Mouse (Mus musculus): ENCODE results near the gene Zfp146. TPM values are rescaled to one million over a fixed set of nuclear protein-coding genes. Genes with fewer than 3 reads are reported as not detected.

Gene Zfp146
- polyA plus RNA-seq, 1 experiment = 3.0 TPM

GRCm38 (mm10) chr7:30197592-30198129 lies 28.1 kb upstream of the Zfp146 start:
- TF ChIP-seq POLR2A (IDR thresholded peaks at IDR 0.05; ENCODE audit: low read depth, low read length) (no peak), CTCF (IDR thresholded peaks at IDR 0.05; ENCODE audit: extremely low read depth, insufficient read length, insufficient replicate concordance, low read depth, low read length) (no peak)
- Histone ChIP-seq H3K36me3 (ENCODE audit: control insufficient read depth, insufficient read depth, low read length) (peaks cover 3% of the 10 kb centered on the region), H3K4me3 (ENCODE audit: low read depth, low read length) (no peak overlapping the region), H3K4me1 (ENCODE audit: control insufficient read depth, insufficient read depth, insufficient read length, low read length) (peaks cover 24% of the 10 kb centered on the region), H3K27ac (ENCODE audit: insufficient read depth, low read depth, low read length) (no peak overlapping the region), H3K27me3 (ENCODE audit: control insufficient read depth, insufficient read depth, low read length) (no peaks in the 10 kb centered on the region)
- WGBS = 70% methylated on average over 5 of the region's 5 CpGs

- 33% methylated on average over 6 of the region's 6 CpGs for WGBS
- Histone ChIP-seq H3K27ac (ENCODE audit: insufficient read depth, low read depth, low read length) (0 out of 2 replicates have a peak overlapping the region, but pooled peaks have one; percentile 0), H3K4me1 (ENCODE audit: control insufficient read depth, insufficient read depth, insufficient read length, low read length) (peaks cover 24% of the 10 kb centered on the region), H3K36me3 (ENCODE audit: control insufficient read depth, insufficient read depth, low read length) (peaks cover 17% of the 10 kb centered on the region), H3K4me3 (ENCODE audit: low read depth, low read length) (no peak overlapping the region), H3K27me3 (ENCODE audit: control insufficient read depth, insufficient read depth, low read length) (no peaks in the 10 kb centered on the region)
- TF ChIP-seq POLR2A (IDR thresholded peaks at IDR 0.05; ENCODE audit: low read depth, low read length) (no peak), CTCF (IDR thresholded peaks at IDR 0.05; ENCODE audit: extremely low read depth, insufficient read length, insufficient replicate concordance, low read depth, low read length) (no peak)
Measured at GRCm38 (mm10) chr7:30196171-30196570, 26.6 kb upstream of the Zfp146 start.

GRCm38 (mm10) chr7:30195461-30195860 lies 25.9 kb upstream of the Zfp146 start:
- Histone ChIP-seq H3K27me3 (ENCODE audit: control insufficient read depth, insufficient read depth, low read length) (no peaks in the 10 kb centered on the region), H3K27ac (ENCODE audit: insufficient read depth, low read depth, low read length) (no peak overlapping the region), H3K4me3 (ENCODE audit: low read depth, low read length) (no peak overlapping the region), H3K36me3 (ENCODE audit: control insufficient read depth, insufficient read depth, low read length) (peaks cover 19% of the 10 kb centered on the region), H3K4me1 (ENCODE audit: control insufficient read depth, insufficient read depth, insufficient read length, low read length) (peaks cover 24% of the 10 kb centered on the region)
- TF ChIP-seq CTCF (IDR thresholded peaks at IDR 0.05; ENCODE audit: extremely low read depth, insufficient read length, insufficient replicate concordance, low read depth, low read length) (no peak), POLR2A (IDR thresholded peaks at IDR 0.05; ENCODE audit: low read depth, low read length) (no peak)
- 59% methylated on average over 6 of the region's 6 CpGs for WGBS

GRCm38 (mm10) chr7:30194884-30195283 lies 25.3 kb upstream of the Zfp146 start:
- Histone ChIP-seq H3K36me3 (ENCODE audit: control insufficient read depth, insufficient read depth, low read length) (peaks cover 24% of the 10 kb centered on the region), H3K4me3 (ENCODE audit: low read depth, low read length) (peak overlapping the region; percentile 86), H3K27ac (ENCODE audit: insufficient read depth, low read depth, low read length) (peak overlapping the region; percentile 94), H3K4me1 (ENCODE audit: control insufficient read depth, insufficient read depth, insufficient read length, low read length) (peaks cover 24% of the 10 kb centered on the region), H3K27me3 (ENCODE audit: control insufficient read depth, insufficient read depth, low read length) (no peaks in the 10 kb centered on the region)
- TF ChIP-seq CTCF (IDR thresholded peaks at IDR 0.05; ENCODE audit: extremely low read depth, insufficient read length, insufficient replicate concordance, low read depth, low read length) (no peak), POLR2A (IDR thresholded peaks at IDR 0.05; ENCODE audit: low read depth, low read length) (peak; percentile 78)
- under 1% methylated on average over 28 of the region's 28 CpGs for WGBS

GRCm38 (mm10) chr7:30194101-30194831 lies 24.7 kb upstream of the Zfp146 start:
- Histone ChIP-seq H3K4me1 (ENCODE audit: control insufficient read depth, insufficient read depth, insufficient read length, low read length) (peaks cover 24% of the 10 kb centered on the region), H3K36me3 (ENCODE audit: control insufficient read depth, insufficient read depth, low read length) (peaks cover 28% of the 10 kb centered on the region), H3K27ac (ENCODE audit: insufficient read depth, low read depth, low read length) (peak overlapping the region; percentile 94), H3K4me3 (ENCODE audit: low read depth, low read length) (peak overlapping the region; percentile 86), H3K27me3 (ENCODE audit: control insufficient read depth, insufficient read depth, low read length) (no peaks in the 10 kb centered on the region)
- WGBS = under 1% methylated on average over 26 of the region's 26 CpGs
- no peak for TF ChIP-seq POLR2A (IDR thresholded peaks at IDR 0.05; ENCODE audit: low read depth, low read length)
- no peak for TF ChIP-seq CTCF (IDR thresholded peaks at IDR 0.05; ENCODE audit: extremely low read depth, insufficient read length, insufficient replicate concordance, low read depth, low read length)

- TF ChIP-seq CTCF (IDR thresholded peaks at IDR 0.05; ENCODE audit: extremely low read depth, insufficient read length, insufficient replicate concordance, low read depth, low read length) = no peak
- TF ChIP-seq POLR2A (IDR thresholded peaks at IDR 0.05; ENCODE audit: low read depth, low read length) = peak; percentile 56; the same call in 1 of the 2 replicates
- H3K27ac ChIP-seq (ENCODE audit: insufficient read depth, low read depth, low read length) = peak overlapping the region; percentile 37; the same call in 1 of the 2 replicates
- peaks cover 34% of the 10 kb centered on the region for H3K36me3 ChIP-seq (ENCODE audit: control insufficient read depth, insufficient read depth, low read length)
- H3K27me3 ChIP-seq (ENCODE audit: control insufficient read depth, insufficient read depth, low read length) = no peaks in the 10 kb centered on the region
- 3% methylated on average over 26 of the region's 26 CpGs for WGBS
- peak overlapping the region; percentile 86 for H3K4me3 ChIP-seq (ENCODE audit: low read depth, low read length)
- peaks cover 24% of the 10 kb centered on the region for H3K4me1 ChIP-seq (ENCODE audit: control insufficient read depth, insufficient read depth, insufficient read length, low read length)
Measured at GRCm38 (mm10) chr7:30193581-30194100, 24.1 kb upstream of the Zfp146 start.

GRCm38 (mm10) chr7:30193013-30193412 lies 23.5 kb upstream of the Zfp146 start:
- no peak overlapping the region for H3K27ac ChIP-seq (ENCODE audit: insufficient read depth, low read depth, low read length)
- WGBS = 70% methylated on average over 9 of the region's 9 CpGs
- no peaks in the 10 kb centered on the region for H3K27me3 ChIP-seq (ENCODE audit: control insufficient read depth, insufficient read depth, low read length)
- H3K4me1 ChIP-seq (ENCODE audit: control insufficient read depth, insufficient read depth, insufficient read length, low read length) = peaks cover 26% of the 10 kb centered on the region
- H3K4me3 ChIP-seq (ENCODE audit: low read depth, low read length) = peak overlapping the region; percentile 86; the same call in 1 of the 2 replicates
- peaks cover 40% of the 10 kb centered on the region for H3K36me3 ChIP-seq (ENCODE audit: control insufficient read depth, insufficient read depth, low read length)
- TF ChIP-seq POLR2A (IDR thresholded peaks at IDR 0.05; ENCODE audit: low read depth, low read length) (no peak), CTCF (IDR thresholded peaks at IDR 0.05; ENCODE audit: extremely low read depth, insufficient read length, insufficient replicate concordance, low read depth, low read length) (no peak)

Measured in small intestine, adult 2 months (tissue).